Mouse (Mus musculus): ENCODE measurements around the gene Med31. TPM values are rescaled to one million over a fixed set of nuclear protein-coding genes. Genes with fewer than 3 reads are reported as not detected.
A peak's percentile ranks its signal among the peaks of the same experiment; 100 is the strongest.

Med31 gene
- polyA plus RNA-seq, 1 experiment from 2014 or later: 30.8 TPM

GRCm38 (mm10) chr11:72207204-72207833 is 8.1 kb downstream of the Med31 start, which contains the start of the genes 4933427D14Rik and Txndc17:
4933427D14Rik (minus strand) TSS chr11:72207459.
Txndc17 (plus strand) TSS chr11:72207547.
- WGBS: under 1% methylated on average over 42 of the region's 42 CpGs
- H3K9ac ChIP-seq (ENCODE audit: low read length): peak within 1 kb of the TSS; percentile 93

GRCm38 (mm10) chr11:72206341-72207203 is 8.8 kb downstream of the Med31 start, which contains the start of gene Gm43951:
Gm43951 (minus strand) TSS chr11:72206840.
- Histone ChIP-seq H3K9me3 (replicated peaks; ENCODE audit: control insufficient read depth, low read length) (no peaks in the 10 kb centered on the region), H3K27ac (ENCODE audit: low read length) (peak within 1 kb of the TSS; percentile 69), H3K4me2 (ENCODE audit: low read depth, low read length) (peak within 1 kb of the TSS; percentile 84), H3K9ac (ENCODE audit: low read length) (peak within 1 kb of the TSS; percentile 93), H3K4me3 (ENCODE audit: low read length) (peak within 1 kb of the TSS; percentile 96), H3K4me1 (ENCODE audit: control insufficient read depth, insufficient read depth, low read length) (peaks cover 15% of the 10 kb centered on the region), H3K27me3 (ENCODE audit: control insufficient read depth, insufficient read depth, low read length) (no peaks in the 10 kb centered on the region), H3K36me3 (ENCODE audit: control insufficient read depth, insufficient read depth) (peaks cover 19% of the 10 kb centered on the region)
- under 1% methylated on average over 43 of the region's 43 CpGs for WGBS
- ATAC-seq (replicated peaks; ENCODE audit: extremely low read depth, insufficient read depth, low FRiP score): peak; percentile 7; the same call in 1 of the 2 replicates

More at GRCm38 (mm10) chr11:72207204-72207833, 8.1 kb downstream of the Med31 start, which contains the start of the genes 4933427D14Rik and Txndc17:
- Histone ChIP-seq H3K36me3 (ENCODE audit: control insufficient read depth, insufficient read depth) (peaks cover 16% of the 10 kb centered on the region), H3K4me2 (ENCODE audit: low read depth, low read length) (peak within 1 kb of the TSS; percentile 84), H3K27me3 (ENCODE audit: control insufficient read depth, insufficient read depth, low read length) (no peaks in the 10 kb centered on the region), H3K9me3 (replicated peaks; ENCODE audit: control insufficient read depth, low read length) (no peaks in the 10 kb centered on the region), H3K4me3 (ENCODE audit: low read length) (peak within 1 kb of the TSS; percentile 96), H3K27ac (ENCODE audit: low read length) (peak within 1 kb of the TSS; percentile 69), H3K4me1 (ENCODE audit: control insufficient read depth, insufficient read depth, low read length) (peaks cover 15% of the 10 kb centered on the region)
- peak; percentile 97 for ATAC-seq (replicated peaks; ENCODE audit: extremely low read depth, insufficient read depth, low FRiP score)

- 82% methylated on average over 6 of the region's 6 CpGs for WGBS
- no peak overlapping the region for H3K9ac ChIP-seq (ENCODE audit: low read length)
- H3K27ac ChIP-seq (ENCODE audit: low read length): no peak overlapping the region
- H3K27me3 ChIP-seq (ENCODE audit: control insufficient read depth, insufficient read depth, low read length): no peaks in the 10 kb centered on the region
- H3K36me3 ChIP-seq (ENCODE audit: control insufficient read depth, insufficient read depth): peaks cover 12% of the 10 kb centered on the region
- no peak overlapping the region for H3K4me3 ChIP-seq (ENCODE audit: low read length)
- H3K4me1 ChIP-seq (ENCODE audit: control insufficient read depth, insufficient read depth, low read length): peaks cover 15% of the 10 kb centered on the region
- no peak overlapping the region for H3K4me2 ChIP-seq (ENCODE audit: low read depth, low read length)
- ATAC-seq (replicated peaks; ENCODE audit: extremely low read depth, insufficient read depth, low FRiP score): no peak
- no peaks in the 10 kb centered on the region for H3K9me3 ChIP-seq (replicated peaks; ENCODE audit: control insufficient read depth, low read length)
These were observed 10.1 kb downstream of the Med31 start for GRCm38 (mm10) chr11:72205256-72205655.

GRCm38 (mm10) chr11:72203440-72203839 is 12.0 kb downstream of the Med31 start:
- ATAC-seq (replicated peaks; ENCODE audit: extremely low read depth, insufficient read depth, low FRiP score): no peak
- 79% methylated on average over 1 of the region's 1 CpGs for WGBS

GRCm38 (mm10) chr11:72196506-72196905 is 18.9 kb downstream of the Med31 start:
- ATAC-seq (replicated peaks; ENCODE audit: extremely low read depth, insufficient read depth, low FRiP score): no peak
- Histone ChIP-seq H3K9me3 (replicated peaks; ENCODE audit: control insufficient read depth, low read length) (no peaks in the 10 kb centered on the region), H3K36me3 (ENCODE audit: control insufficient read depth, insufficient read depth) (peaks cover 9% of the 10 kb centered on the region), H3K27me3 (ENCODE audit: control insufficient read depth, insufficient read depth, low read length) (no peaks in the 10 kb centered on the region), H3K4me3 (ENCODE audit: low read length) (no peak overlapping the region), H3K9ac (ENCODE audit: low read length) (no peak overlapping the region), H3K4me2 (ENCODE audit: low read depth, low read length) (no peak overlapping the region), H3K4me1 (ENCODE audit: control insufficient read depth, insufficient read depth, low read length) (0 out of 2 replicates have a peak, but pooled peaks cover 4% of the 10 kb centered on the region), H3K27ac (ENCODE audit: low read length) (peak overlapping the region; percentile 64)
- WGBS: 75% methylated on average over 8 of the region's 8 CpGs

More at GRCm38 (mm10) chr11:72203440-72203839, 12.0 kb downstream of the Med31 start:
- Histone ChIP-seq H3K27ac (ENCODE audit: low read length) (no peak overlapping the region), H3K4me1 (ENCODE audit: control insufficient read depth, insufficient read depth, low read length) (peaks cover 15% of the 10 kb centered on the region), H3K4me3 (ENCODE audit: low read length) (no peak overlapping the region), H3K9me3 (replicated peaks; ENCODE audit: control insufficient read depth, low read length) (no peaks in the 10 kb centered on the region), H3K4me2 (ENCODE audit: low read depth, low read length) (no peak overlapping the region), H3K9ac (ENCODE audit: low read length) (no peak overlapping the region), H3K27me3 (ENCODE audit: control insufficient read depth, insufficient read depth, low read length) (no peaks in the 10 kb centered on the region), H3K36me3 (ENCODE audit: control insufficient read depth, insufficient read depth) (peaks cover 8% of the 10 kb centered on the region)

GRCm38 (mm10) chr11:72194259-72194658 is 21.1 kb downstream of the Med31 start:
- no peak overlapping the region for H3K4me3 ChIP-seq (ENCODE audit: low read length)
- H3K27ac ChIP-seq (ENCODE audit: low read length): no peak overlapping the region
- 0 out of 2 replicates have a peak, but pooled peaks cover 4% of the 10 kb centered on the region for H3K4me1 ChIP-seq (ENCODE audit: control insufficient read depth, insufficient read depth, low read length)
- 86% methylated on average over 2 of the region's 2 CpGs for WGBS
- H3K27me3 ChIP-seq (ENCODE audit: control insufficient read depth, insufficient read depth, low read length): no peaks in the 10 kb centered on the region
- no peak overlapping the region for H3K9ac ChIP-seq (ENCODE audit: low read length)
- no peak for ATAC-seq (replicated peaks; ENCODE audit: extremely low read depth, insufficient read depth, low FRiP score)
- H3K36me3 ChIP-seq (ENCODE audit: control insufficient read depth, insufficient read depth): peaks cover 14% of the 10 kb centered on the region
- no peaks in the 10 kb centered on the region for H3K9me3 ChIP-seq (replicated peaks; ENCODE audit: control insufficient read depth, low read length)
- no peak overlapping the region for H3K4me2 ChIP-seq (ENCODE audit: low read depth, low read length)

GRCm38 (mm10) chr11:72190857-72191256 is 24.5 kb downstream of the Med31 start:
- no peaks in the 10 kb centered on the region for H3K9me3 ChIP-seq (replicated peaks; ENCODE audit: control insufficient read depth, low read length)
- peaks cover 8% of the 10 kb centered on the region; the same call in 1 of the 2 replicates for H3K36me3 ChIP-seq (ENCODE audit: control insufficient read depth, insufficient read depth)
- H3K9ac ChIP-seq (ENCODE audit: low read length): no peak overlapping the region
- no peaks in the 10 kb centered on the region for H3K4me1 ChIP-seq (ENCODE audit: control insufficient read depth, insufficient read depth, low read length)
- H3K27me3 ChIP-seq (ENCODE audit: control insufficient read depth, insufficient read depth, low read length): no peaks in the 10 kb centered on the region
- H3K4me3 ChIP-seq (ENCODE audit: low read length): no peak overlapping the region
- no peak overlapping the region for H3K4me2 ChIP-seq (ENCODE audit: low read depth, low read length)
- H3K27ac ChIP-seq (ENCODE audit: low read length): no peak overlapping the region
- 92% methylated on average over 1 of the region's 1 CpGs for WGBS
- ATAC-seq (replicated peaks; ENCODE audit: extremely low read depth, insufficient read depth, low FRiP score): no peak

GRCm38 (mm10) chr11:72184252-72184651 is 31.1 kb downstream of the Med31 start:
- Histone ChIP-seq H3K27ac (ENCODE audit: low read length) (no peak overlapping the region), H3K4me2 (ENCODE audit: low read depth, low read length) (no peak overlapping the region), H3K9ac (ENCODE audit: low read length) (no peak overlapping the region), H3K4me1 (ENCODE audit: control insufficient read depth, insufficient read depth, low read length) (no peaks in the 10 kb centered on the region), H3K27me3 (ENCODE audit: control insufficient read depth, insufficient read depth, low read length) (no peaks in the 10 kb centered on the region), H3K36me3 (ENCODE audit: control insufficient read depth, insufficient read depth) (peaks cover 5% of the 10 kb centered on the region), H3K4me3 (ENCODE audit: low read length) (no peak overlapping the region), H3K9me3 (replicated peaks; ENCODE audit: control insufficient read depth, low read length) (no peaks in the 10 kb centered on the region)
- ATAC-seq (replicated peaks; ENCODE audit: extremely low read depth, insufficient read depth, low FRiP score): no peak
- WGBS: 59% methylated on average over 4 of the region's 4 CpGs
